Mouse (Mus musculus) brain, adult 2 months (tissue): ENCODE results near the gene Krtap31-2.

Experiments used
- DNase-seq: peaks from one replicate; pipeline ENCODE4 v3.0.0; 2011; ENCODE audit warnings: low read depth, low spot score

The Krtap31-2 gene

DNA sequence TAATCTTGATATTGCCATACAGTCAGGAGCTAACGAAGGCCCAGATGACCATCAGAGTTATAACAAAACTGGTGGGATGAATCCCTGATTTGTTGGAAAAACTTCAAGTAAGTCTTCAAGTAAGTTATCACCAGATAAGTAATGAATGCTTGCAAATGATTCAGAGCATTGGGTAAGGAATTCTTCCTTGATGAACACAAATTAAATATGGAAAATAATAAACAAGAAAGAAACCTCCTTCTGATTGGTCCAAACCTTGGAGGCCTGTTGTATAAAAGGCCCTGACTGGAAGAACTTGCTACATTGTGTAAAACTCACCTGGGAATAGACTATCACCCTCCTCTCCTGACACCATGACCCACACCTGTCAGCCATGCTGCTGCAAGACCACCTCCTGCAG is at the start of gene Krtap31-2:
Gene Krtap31-2, plus strand, starts transcription at position 301 of the 400 bp plus-strand sequence.
- no peak for DNase-seq

DNA sequence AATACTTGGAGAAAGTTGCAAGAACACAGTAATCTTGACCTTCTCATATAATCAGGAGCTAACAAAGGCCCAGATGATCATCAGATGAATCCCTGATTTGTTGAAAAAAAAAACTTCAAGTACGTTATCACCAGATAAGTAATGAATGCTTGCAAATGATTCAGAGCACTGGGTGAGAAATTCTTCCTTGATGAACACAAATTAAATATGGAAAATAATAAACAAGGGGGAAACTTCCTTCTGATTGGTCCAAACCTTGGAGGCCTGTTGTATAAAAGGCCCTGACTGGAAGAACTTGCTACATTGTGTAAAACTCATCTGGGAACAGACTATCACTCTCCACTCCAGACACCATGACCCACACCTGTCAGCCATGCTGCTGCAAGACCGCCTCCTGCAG is 28.5 kb upstream of the Krtap31-2 start, which contains the start of gene Krtap31-1:
Gene Krtap31-1, plus strand, starts transcription at position 301 of the 400 bp plus-strand sequence.
- no peak for DNase-seq

DNA sequence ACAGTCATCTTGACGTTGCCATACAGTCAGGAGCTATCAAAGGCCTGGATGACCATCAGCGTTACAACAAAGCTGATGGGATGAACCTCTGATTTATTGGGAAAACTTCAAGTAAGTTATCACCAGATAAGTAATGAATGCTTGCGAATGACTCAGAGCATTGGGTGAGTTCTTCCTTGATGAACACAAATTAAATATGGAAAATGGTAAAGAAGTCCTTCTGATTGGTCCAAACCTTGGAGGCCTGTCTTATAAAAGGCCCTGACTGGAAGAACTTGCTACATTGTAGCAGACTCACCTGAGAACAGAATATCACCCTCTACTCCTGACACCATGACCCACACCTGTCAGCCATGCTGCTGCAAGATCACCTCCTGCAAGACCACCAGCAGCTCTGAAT is 21.6 kb upstream of the Krtap31-2 start, which contains the start of gene Gm11565:
Gene Gm11565, plus strand, starts transcription at position 301 of the 400 bp plus-strand sequence.
- no peak for DNase-seq

DNA sequence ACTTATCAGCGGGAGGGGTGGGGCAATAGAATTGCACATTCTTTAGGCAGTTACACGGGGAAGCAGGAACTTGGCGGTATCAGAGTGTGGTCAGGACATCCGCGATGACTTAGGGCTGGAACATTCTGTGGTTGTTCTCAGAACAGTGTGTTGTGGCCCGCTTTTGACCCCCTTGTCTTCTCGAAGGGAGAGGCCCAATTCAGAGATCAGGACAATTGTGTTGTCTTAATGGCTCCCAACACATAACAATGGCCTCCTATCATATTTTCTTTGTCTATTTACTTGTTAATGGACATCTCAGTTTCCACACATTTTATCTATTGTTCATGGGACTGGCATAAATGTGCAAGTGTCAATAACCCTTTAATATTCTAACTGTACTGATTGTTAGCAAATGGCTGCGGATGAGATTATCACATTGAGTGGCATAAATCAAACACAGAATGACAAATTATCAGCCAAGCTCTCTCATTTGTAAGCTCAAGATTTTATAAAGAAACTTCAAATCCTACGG is 1.7 kb downstream of the Krtap31-2 start:
- no peak for DNase-seq

DNA sequence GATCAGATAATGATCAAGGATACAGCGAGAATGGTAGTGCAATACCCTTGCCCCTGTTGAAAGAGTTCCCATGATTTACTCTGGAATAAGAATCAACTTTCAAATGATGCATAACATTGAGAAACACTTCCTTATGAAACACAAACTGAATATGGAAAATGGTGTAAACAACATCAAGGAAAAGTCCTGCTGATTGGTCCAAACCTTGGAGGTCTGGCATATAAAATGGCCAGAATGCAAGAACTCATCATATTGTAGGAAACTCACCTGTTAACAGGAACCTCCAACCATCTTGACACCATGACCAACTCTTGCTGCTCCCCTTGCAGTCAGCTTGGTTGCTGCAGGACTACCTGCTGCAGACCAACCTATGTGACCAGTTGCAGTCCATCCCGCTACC is 12.1 kb downstream of the Krtap31-2 start, which contains the start of gene Krtap9-5:
Gene Krtap9-5, plus strand, starts transcription at position 301 of the 400 bp plus-strand sequence.
- DNase-seq = no peak

DNA sequence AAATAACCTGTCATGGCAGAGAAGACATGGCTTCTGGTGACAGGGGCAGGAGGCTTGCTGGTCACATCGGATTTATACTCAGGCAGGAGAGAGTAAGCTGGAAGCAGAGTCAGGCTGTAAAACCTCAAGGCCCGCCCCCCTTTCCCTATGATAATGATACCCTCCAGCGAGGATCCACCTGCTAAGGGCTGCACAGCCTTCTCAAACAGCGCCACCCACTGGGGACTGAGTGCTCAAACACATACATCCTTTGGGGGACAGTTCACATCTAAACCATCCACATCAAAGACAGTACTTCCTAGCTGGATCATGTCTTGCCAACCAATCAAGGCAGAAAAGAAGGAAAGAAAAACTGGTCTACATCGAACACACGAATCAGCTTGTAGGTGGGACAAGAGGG is 28.1 kb downstream of the Krtap31-2 start:
- DNase-seq = no peak

DNA sequence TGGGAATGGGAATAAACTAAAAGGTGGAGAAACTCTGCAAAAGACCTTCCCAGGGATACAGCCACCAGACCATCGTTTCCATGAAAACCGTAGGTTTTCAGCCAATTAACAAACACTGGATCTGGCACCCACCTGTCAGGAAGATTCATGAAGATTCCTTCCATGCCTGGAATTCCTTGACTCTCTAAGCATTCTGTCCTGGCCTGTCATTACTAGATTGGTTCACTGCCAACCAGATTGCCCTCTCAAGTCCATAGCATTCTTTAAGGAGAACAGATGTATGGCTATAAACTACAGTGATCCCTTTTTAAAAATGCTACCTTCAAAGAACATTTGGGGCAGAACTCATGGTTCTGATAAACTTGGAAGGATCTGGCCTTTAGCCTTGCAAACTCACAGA is 29.9 kb downstream of the Krtap31-2 start:
- no peak for DNase-seq

DNA sequence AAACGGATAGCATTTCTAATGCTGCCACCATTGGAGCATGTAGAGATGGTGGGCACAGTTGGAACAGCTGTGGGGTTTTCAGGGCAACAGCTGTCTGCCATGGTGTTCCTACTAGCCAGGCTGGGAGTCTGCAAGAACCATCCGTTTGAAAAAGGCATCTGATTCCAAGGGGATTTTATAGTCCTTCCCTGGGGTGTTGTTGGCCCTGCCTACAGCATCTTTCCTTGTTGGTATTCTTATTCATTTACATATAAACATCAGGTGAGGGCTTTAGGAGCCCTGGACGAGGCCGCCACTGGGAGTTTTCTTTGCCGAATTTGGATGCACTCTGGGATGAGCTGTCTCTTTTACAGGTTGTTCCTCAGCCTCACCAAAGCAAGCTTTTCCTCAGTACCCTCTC is 42.9 kb downstream of the Krtap31-2 start, which contains the start of gene Krtap29-1:
Gene Krtap29-1, minus strand, starts transcription at position 101 of the 400 bp plus-strand sequence.
- no peak for DNase-seq

DNA sequence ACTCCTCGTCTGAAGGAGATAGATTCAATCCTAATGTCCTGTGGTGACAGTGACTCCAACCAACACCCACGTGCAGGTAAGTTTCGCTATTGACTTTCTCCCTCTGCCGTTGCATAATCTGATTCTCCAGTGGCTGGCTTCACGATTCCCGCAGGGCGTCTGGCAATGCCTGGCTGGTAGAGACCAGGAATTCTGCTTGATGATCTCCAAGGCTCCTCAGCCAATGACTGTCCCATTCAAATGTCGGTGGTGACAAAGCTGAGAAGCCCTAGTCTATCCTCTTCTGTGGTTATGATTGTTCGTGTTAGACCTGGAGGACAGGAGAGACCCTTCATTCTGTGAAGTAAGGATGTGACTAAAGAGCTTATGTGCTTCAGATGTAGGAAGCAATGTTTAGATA is 46.6 kb downstream of the Krtap31-2 start:
- DNase-seq = no peak

DNA sequence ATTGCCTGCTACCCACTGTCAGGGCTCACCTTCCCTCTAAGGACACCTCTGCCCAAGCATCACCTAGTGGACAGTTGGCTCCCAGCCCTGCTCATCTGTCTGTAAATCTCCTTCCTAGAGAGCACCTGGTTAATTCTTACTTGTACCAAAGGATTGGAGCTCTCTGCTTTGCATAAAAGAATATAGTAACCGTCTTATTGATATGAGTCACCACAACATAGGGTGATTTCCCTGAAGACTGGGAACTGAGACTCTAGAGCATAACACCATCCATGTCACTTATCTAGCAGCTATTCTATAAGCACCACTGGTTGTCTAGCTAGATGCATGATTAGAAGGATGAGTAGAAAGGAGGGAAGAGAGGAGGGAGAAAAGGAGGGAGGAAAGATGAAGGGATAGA is 47.4 kb downstream of the Krtap31-2 start:
- DNase-seq = no peak

DNA sequence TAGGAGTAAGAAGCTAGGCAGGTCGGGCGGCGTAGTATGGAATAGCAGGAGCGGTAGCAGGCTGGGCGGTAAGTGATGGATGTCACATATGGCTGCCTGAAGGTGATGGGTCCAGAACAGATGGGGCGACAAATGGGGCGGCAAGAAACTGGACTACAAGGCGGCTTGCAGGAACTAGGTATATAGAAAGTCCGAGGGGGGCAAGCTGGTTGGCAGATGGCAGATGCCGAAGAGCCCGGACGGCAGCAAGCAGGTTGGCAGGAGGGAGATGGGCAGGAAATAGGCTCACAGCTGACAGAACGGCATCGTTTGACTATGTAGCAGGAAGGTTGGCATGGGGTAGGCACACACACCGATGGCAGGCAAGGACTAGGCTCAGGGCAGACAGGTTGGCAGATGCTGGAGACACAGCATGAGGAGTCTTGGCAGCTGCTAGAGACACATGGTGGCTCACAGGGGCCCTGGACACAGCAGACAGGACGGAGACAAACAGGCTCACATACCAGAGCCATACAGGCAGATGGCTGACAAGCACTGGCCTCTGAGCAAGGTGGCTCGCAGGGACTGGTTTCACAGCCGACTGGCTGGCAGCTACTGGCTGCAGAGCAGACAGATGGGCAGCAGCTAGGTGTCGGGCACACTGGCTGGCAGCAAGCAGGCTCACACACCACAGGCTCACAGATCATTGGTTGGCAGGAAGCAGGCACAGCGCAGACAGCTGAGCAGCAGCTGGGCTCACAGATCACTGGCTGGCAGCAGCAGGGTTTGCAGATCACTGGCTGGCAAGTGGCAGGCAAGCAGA is 49.4 kb downstream of the Krtap31-2 start:
- peak; percentile 96 for DNase-seq

DNA sequence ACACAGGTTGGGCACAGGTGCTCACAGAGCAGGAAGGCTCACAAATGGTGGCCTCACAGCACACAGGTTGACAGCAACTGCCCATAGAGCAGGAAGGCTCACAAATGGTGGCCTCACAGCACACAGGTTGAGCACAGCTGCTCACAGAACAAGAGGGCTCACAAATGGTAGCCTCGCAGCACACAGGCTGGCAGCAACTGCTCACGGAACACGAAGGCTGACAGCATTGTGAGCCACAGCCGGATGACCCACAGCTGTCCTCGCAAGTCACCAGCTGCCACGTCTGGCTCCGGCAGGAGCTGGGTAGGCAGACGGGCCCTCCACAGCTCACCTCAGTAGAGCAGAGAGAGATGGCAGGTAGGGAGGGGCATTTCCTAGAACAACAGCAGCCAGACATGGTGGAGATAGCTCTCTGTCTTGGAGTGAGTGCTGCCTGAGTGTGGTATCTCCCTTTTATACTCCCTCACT is 50.1 kb downstream of the Krtap31-2 start, which contains the start of gene Krtap16-1:
Gene Krtap16-1, minus strand, starts transcription at position 418 of the 468 bp plus-strand sequence.
- no peak for DNase-seq
